Mouse (Mus musculus): ENCODE measurements at regions not wholly inside any gene's neighbourhood (a gene's known extent, or its start where the extent isn't known, plus 50 kb on each side); places are given as distances from the start of the nearest gene placed in this dataset.

- Histone ChIP-seq H3K9ac (no peak overlapping the region), H3K4me3 (no peak overlapping the region), H3K4me1 (no peaks in the 10 kb centered on the region), H3K36me3 (no peaks in the 10 kb centered on the region), H3K9me3 (replicated peaks) (no peaks in the 10 kb centered on the region), H3K4me2 (no peak overlapping the region), H3K27me3 (replicated peaks) (no peaks in the 10 kb centered on the region), H3K27ac (no peak overlapping the region)
- no peak for ATAC-seq
- 63% methylated on average over 1 of the region's 1 CpGs for WGBS (ENCODE audit: insufficient replicate concordance)
Observed at GRCm38 (mm10) chr4:5294030-5294429, 500.9 kb upstream of the Impad1 start.

- Histone ChIP-seq H3K4me2 (no peak overlapping the region), H3K27ac (no peak overlapping the region), H3K4me1 (no peaks in the 10 kb centered on the region), H3K9me3 (replicated peaks) (no peaks in the 10 kb centered on the region), H3K9ac (no peak overlapping the region), H3K27me3 (replicated peaks) (no peaks in the 10 kb centered on the region), H3K4me3 (no peak overlapping the region), H3K36me3 (no peaks in the 10 kb centered on the region)
- ATAC-seq: no peak
- WGBS (ENCODE audit: insufficient replicate concordance): 38% methylated on average over 1 of the region's 1 CpGs
Observed at GRCm38 (mm10) chr4:5276113-5276512, 483.0 kb upstream of the Impad1 start.
